In genomic region chr5:140500736-140501135, GRCm38 (mm10) we compare ENCODE assay signal across 34 mouse cellular contexts. TPM values are rescaled to one million over a fixed set of nuclear protein-coding genes. Genes with fewer than 3 reads are reported as not detected.
A peak's percentile ranks its signal among the peaks of the same experiment; 100 is the strongest.
DNase-seq lines count a peak whose midpoint lies in the region; ATAC-seq and TF ChIP-seq lines count a peak whose summit lies in the region.
"Had no signal": no experiment of that assay in that cellular context is flagged by ENCODE, and none has a peak within 500 bp of the region (broad histone marks: within the 10 kb centered on the region; RNA-seq: fewer than 3 reads in every experiment).

No protein-coding gene starts in this region.

- no peaks in the 10 kb centered on the region for H3K27me3 ChIP-seq in intestine, postnatal 0 days (replicated peaks; ENCODE audit: control insufficient read depth, insufficient read depth, low read length)
- no peaks in the 10 kb centered on the region for H3K27me3 ChIP-seq in intestine, embryonic 16.5 days (replicated peaks; ENCODE audit: control insufficient read depth, insufficient read depth, low read length)
- no peaks in the 10 kb centered on the region for H3K27me3 ChIP-seq in liver, postnatal 0 days (ENCODE audit: insufficient read depth, low read length)
- H3K27me3 ChIP-seq in forebrain, embryonic 11.5 days (ENCODE audit: control insufficient read depth, insufficient read depth, low read length), result no peaks in the 10 kb centered on the region
- H3K27me3 ChIP-seq: heart, embryonic 12.5 days; kidney, embryonic 15.5 days; stomach, embryonic 15.5 days had no signal

- ATAC-seq in intestine, postnatal 0 days, result 0 out of 2 replicates have a peak, but pooled peaks have one; percentile 8
- no peak for ATAC-seq in intestine, embryonic 16.5 days
- no peak for ATAC-seq in liver, postnatal 0 days
- no peak for ATAC-seq in monocyte, adult 5-6 weeks (replicated peaks; ENCODE audit: insufficient number of reproducible peaks, low FRiP score, low TSS enrichment, poor library complexity, severe bottlenecking)
- ATAC-seq in forebrain, embryonic 11.5 days (replicated peaks; ENCODE audit: low FRiP score), result no peak
- ATAC-seq: forebrain, embryonic 14.5 days; midbrain, embryonic 15.5 days had no signal

- no peak overlapping the region for H3K27ac ChIP-seq in intestine, postnatal 0 days (ENCODE audit: low read depth, low read length)
- no peak overlapping the region for H3K27ac ChIP-seq in intestine, embryonic 16.5 days (ENCODE audit: low read length)
- H3K27ac ChIP-seq in liver, postnatal 0 days (ENCODE audit: low read depth), result no peak overlapping the region
- no peak overlapping the region for H3K27ac ChIP-seq in forebrain, embryonic 11.5 days (ENCODE audit: low read depth, low read length)
- H3K27ac ChIP-seq: hindbrain, embryonic 14.5 days; kidney, embryonic 15.5 days; midbrain, embryonic 10.5 days; midbrain, embryonic 15.5 days; stomach, embryonic 15.5 days had no signal

- 0 out of 2 replicates have a peak, but pooled peaks cover 5% of the 10 kb centered on the region for H3K4me1 ChIP-seq in intestine, postnatal 0 days (replicated peaks; ENCODE audit: control insufficient read depth, insufficient read depth, low read length)
- peaks cover 20% of the 10 kb centered on the region for H3K4me1 ChIP-seq in intestine, embryonic 16.5 days (ENCODE audit: control insufficient read depth, insufficient read depth, low read length)
- H3K4me1 ChIP-seq in liver, postnatal 0 days (ENCODE audit: insufficient read depth), result peaks cover 32% of the 10 kb centered on the region
- peaks cover 8% of the 10 kb centered on the region; the same call in 1 of the 2 replicates for H3K4me1 ChIP-seq in forebrain, embryonic 11.5 days (replicated peaks; ENCODE audit: control insufficient read depth, insufficient read depth, low read length)

- peak; percentile 51 for DNase-seq in lung, postnatal 25 days (ENCODE audit: low spot score)
- no peak for DNase-seq in lung, postnatal 4 days
- no peak for DNase-seq in liver, postnatal 0 days
- DNase-seq in forebrain, embryonic 11.5 days (ENCODE audit: low spot score), result no peak
- DNase-seq: adrenal gland, adult 2 months; adrenal gland, postnatal 36 days; cerebellum, adult 8-10 months; cerebellum, postnatal 25 days; gastrocnemius, postnatal 25 days; heart, adult 18-20 months; kidney, adult 18-20 months; kidney, postnatal 25 days; lung, postnatal 14 days; right cerebral cortex, postnatal 25 days had no signal

- TF ChIP-seq EP300 in liver, postnatal 0 days (IDR thresholded peaks at IDR 0.05; ENCODE audit: low read depth), result 0 out of 2 replicates have a peak, but pooled peaks have one; percentile 43

- H3K36me3 ChIP-seq in intestine, postnatal 0 days (ENCODE audit: control insufficient read depth, insufficient read depth), result no peaks in the 10 kb centered on the region
- no peaks in the 10 kb centered on the region for H3K36me3 ChIP-seq in intestine, embryonic 16.5 days (ENCODE audit: control insufficient read depth, insufficient read depth, low read length)
- H3K36me3 ChIP-seq in liver, postnatal 0 days (replicated peaks; ENCODE audit: insufficient read depth, low read length), result no peaks in the 10 kb centered on the region
- no peaks in the 10 kb centered on the region for H3K36me3 ChIP-seq in forebrain, embryonic 11.5 days (ENCODE audit: control insufficient read depth, insufficient read depth, low read length)
- H3K36me3 ChIP-seq: G1E; heart, embryonic 12.5 days; kidney, embryonic 15.5 days; midbrain, embryonic 10.5 days; midbrain, embryonic 15.5 days; stomach, embryonic 15.5 days had no signal

- no peak overlapping the region for H3K4me3 ChIP-seq in intestine, postnatal 0 days (ENCODE audit: low read depth, low read length)
- H3K4me3 ChIP-seq in intestine, embryonic 16.5 days (ENCODE audit: low read length), result no peak overlapping the region
- no peak overlapping the region for H3K4me3 ChIP-seq in liver, postnatal 0 days (ENCODE audit: low read depth, low read length)
- H3K4me3 ChIP-seq in forebrain, embryonic 11.5 days (ENCODE audit: low read depth, low read length), result no peak overlapping the region
- H3K4me3 ChIP-seq: heart, embryonic 12.5 days; kidney, embryonic 15.5 days; midbrain, embryonic 10.5 days; midbrain, embryonic 15.5 days; stomach, embryonic 15.5 days had no signal

- H3K9me3 ChIP-seq in intestine, postnatal 0 days (ENCODE audit: control insufficient read depth), result no peaks in the 10 kb centered on the region
- H3K9me3 ChIP-seq in intestine, embryonic 16.5 days (ENCODE audit: control insufficient read depth, low read length), result no peaks in the 10 kb centered on the region
- H3K9me3 ChIP-seq in liver, postnatal 0 days (ENCODE audit: low read length), result no peaks in the 10 kb centered on the region
- H3K9me3 ChIP-seq in forebrain, embryonic 11.5 days (ENCODE audit: control insufficient read depth, low read length), result no peaks in the 10 kb centered on the region
- H3K9me3 ChIP-seq: heart, embryonic 12.5 days; kidney, embryonic 15.5 days; midbrain, embryonic 10.5 days; midbrain, embryonic 15.5 days; stomach, embryonic 15.5 days had no signal

- 0 out of 2 replicates have a peak, but pooled peaks have one; percentile 7 for TF ChIP-seq CTCF in intestine, postnatal 0 days (IDR thresholded peaks at IDR 0.05; ENCODE audit: low read depth)
- no peak for TF ChIP-seq CTCF in liver, postnatal 0 days (IDR thresholded peaks at IDR 0.05; ENCODE audit: low read depth)

- no peak overlapping the region for H3K4me2 ChIP-seq in intestine, postnatal 0 days (replicated peaks; ENCODE audit: low read depth)
- no peak overlapping the region for H3K4me2 ChIP-seq in intestine, embryonic 16.5 days (ENCODE audit: low read depth, low read length)
- H3K4me2 ChIP-seq in liver, postnatal 0 days (ENCODE audit: low read depth, low read length), result peak overlapping the region; percentile 35; the same call in 1 of the 2 replicates
- no peak overlapping the region for H3K4me2 ChIP-seq in forebrain, embryonic 11.5 days (ENCODE audit: low read depth, low read length, severe bottlenecking)
- H3K4me2 ChIP-seq: heart, embryonic 12.5 days; hindbrain, embryonic 14.5 days; kidney, embryonic 15.5 days; midbrain, embryonic 15.5 days; stomach, embryonic 15.5 days had no signal

- 42% methylated on average over 6 of the region's 6 CpGs for WGBS in intestine, postnatal 0 days
- 72% methylated on average over 6 of the region's 6 CpGs for WGBS in intestine, embryonic 16.5 days
- WGBS in liver, postnatal 0 days (ENCODE audit: insufficient replicate concordance), result 40% methylated on average over 6 of the region's 6 CpGs
- 90% methylated on average over 6 of the region's 6 CpGs for WGBS in forebrain, embryonic 11.5 days

- H3K9ac ChIP-seq in intestine, postnatal 0 days (ENCODE audit: low read depth, low read length), result no peak overlapping the region
- H3K9ac ChIP-seq in intestine, embryonic 16.5 days (ENCODE audit: low read depth, low read length), result no peak overlapping the region
- H3K9ac ChIP-seq in liver, postnatal 0 days (replicated peaks), result no peak overlapping the region
- no peak overlapping the region for H3K9ac ChIP-seq in forebrain, embryonic 11.5 days (ENCODE audit: low read length)
- H3K9ac ChIP-seq: heart, embryonic 12.5 days; hindbrain, embryonic 14.5 days; kidney, embryonic 15.5 days; midbrain, embryonic 15.5 days; stomach, embryonic 15.5 days had no signal

RNA-seq across cellular contexts. Expression of gene Chst12, which starts 4.6 kb away (rescaled TPM):
- 17.0 and 18.8 TPM in 2 replicates for polyA plus RNA-seq in intestine, postnatal 0 days (2015; fragmentation: Nextera tagmentation; extraction: Ambion mirVana)
- polyA plus RNA-seq in intestine, embryonic 16.5 days (2015; fragmentation: Nextera tagmentation; extraction: Ambion mirVana), result 19.9 and 21.0 TPM in 2 replicates
- polyA plus RNA-seq in liver, postnatal 0 days (2015; fragmentation: Nextera tagmentation; extraction: Ambion mirVana), result 8.6 and 9.1 TPM in 2 replicates
- 30.8 to 35.1 TPM (median 32.4 TPM) in 3 replicates for total RNA-seq in monocyte, adult 5-6 weeks (2017)
- 11.8 and 12.2 TPM in 2 replicates for polyA plus RNA-seq in forebrain, embryonic 11.5 days (2014; fragmentation: Nextera tagmentation; extraction: Ambion mirVana)

RNA-seq across cellular contexts. Expression of gene Gm4869, which starts 55.3 kb away (rescaled TPM):
- polyA plus RNA-seq in intestine, postnatal 0 days (2015; fragmentation: Nextera tagmentation; extraction: Ambion mirVana), result 0.05 TPM in 1 of 2 replicates, not detected in the other
- polyA plus RNA-seq in intestine, embryonic 16.5 days (2015; fragmentation: Nextera tagmentation; extraction: Ambion mirVana), result not detected in 2 replicates
- polyA plus RNA-seq in liver, postnatal 0 days (2015; fragmentation: Nextera tagmentation; extraction: Ambion mirVana), result not detected in 2 replicates
- not detected in 3 replicates for total RNA-seq in monocyte, adult 5-6 weeks (2017)
- polyA plus RNA-seq in forebrain, embryonic 11.5 days (2014; fragmentation: Nextera tagmentation; extraction: Ambion mirVana), result 0.09 TPM in 1 of 2 replicates, not detected in the other
- total RNA-seq: G1E; gastrocnemius, postnatal 25 days; heart, adult 18-20 months; hematopoietic stem cell, adult 5-6 weeks; layer of hippocampus, adult 18-20 months; layer of hippocampus, postnatal 10 days; left cerebral cortex, adult 18-20 months; left cerebral cortex, postnatal 14 days had no signal
- polyA plus RNA-seq: forebrain, embryonic 14.5 days; G1E; heart, embryonic 12.5 days; heart, postnatal 0 days; hindbrain, embryonic 14.5 days; kidney, embryonic 15.5 days; limb, embryonic 11.5 days; liver, embryonic 16.5 days; midbrain, embryonic 10.5 days; midbrain, embryonic 15.5 days; neural tube, embryonic 11.5 days; stomach, embryonic 15.5 days had no signal
